Mouse (Mus musculus) liver, embryonic 14.5 days (tissue): ENCODE results near the gene Capn9.

Experiments
- CTCF ChIP-seq: IDR thresholded peaks from 2 replicates; pipeline ENCODE4 v1.5.1; 2016; ENCODE audit warnings: antibody characterized with exemption, low read depth, control low read depth
- EP300 ChIP-seq: IDR thresholded peaks from 2 replicates; pipeline ENCODE4 v1.6.1; 2016; ENCODE audit warnings: antibody characterized with exemption, low read depth

- no peak for TF ChIP-seq CTCF
- TF ChIP-seq EP300, result no peak
Measured at GRCm38 (mm10) chr8:124542001-124542400, 33.9 kb upstream of the Capn9 start.
